Mouse (Mus musculus) MEL (cell line): ENCODE measurements around the gene Cdyl. TPM values are rescaled to one million over a fixed set of nuclear protein-coding genes. Genes with fewer than 3 reads are reported as not detected.
A peak's percentile ranks its signal among the peaks of the same experiment; 100 is the strongest.

Experiments used
- DNase-seq: peaks from one replicate; pipeline ENCODE4 v3.0.0; 2011; ENCODE audit warnings: low read depth, low spot score
- H3K27ac ChIP-seq: 2 replicates; pipeline ENCODE4 v1.5.1; 2012; ENCODE audit warnings: low read depth, mild to moderate bottlenecking, control low read depth, low read length, moderate library complexity; ENCODE audit not compliant: control insufficient read depth
- H3K27me3 ChIP-seq, 2 experiments: fragments of 150-350 bp in 1 of 2; sonication (generic) in 1 of 2; 2 replicates each; pipeline ENCODE4 v1.6.1; 2012; ENCODE audit warnings: low read length in 2 of 2, mild to moderate bottlenecking in 2 of 2, improper control_type of control experiment in 1 of 2, moderate library complexity in 1 of 2; ENCODE audit not compliant: insufficient read depth in 2 of 2, control insufficient read depth in 1 of 2
- H3K36me3 ChIP-seq, 2 experiments: 2 replicates each; pipeline ENCODE4 v1.6.1; 2012 to 2014; ENCODE audit warnings: low read length in 2 of 2, improper control_type of control experiment in 1 of 2, inconsistent platforms in 1 of 2, mild to moderate bottlenecking in 1 of 2; ENCODE audit not compliant: insufficient read depth in 2 of 2, control insufficient read depth in 1 of 2
- H3K4me1 ChIP-seq, 2 experiments: fragments of 150-350 bp in 1 of 2; sonication (generic) in 1 of 2; 2 replicates each; pipeline ENCODE4 v1.6.1; 2012; ENCODE audit warnings: low read length in 2 of 2, improper control_type of control experiment in 1 of 2, mild to moderate bottlenecking in 1 of 2; ENCODE audit not compliant: insufficient read depth in 2 of 2, control insufficient read depth in 1 of 2
- H3K4me3 ChIP-seq, 2 experiments: fragments of 150-350 bp in 1 of 2; sonication (generic) in 1 of 2; 2 replicates each; pipeline ENCODE4 v1.5.1; 2012; ENCODE audit warnings: low read depth in 2 of 2, low read length in 2 of 2, mild to moderate bottlenecking in 2 of 2, moderate library complexity in 2 of 2, control low read depth in 1 of 2, improper control_type of control experiment in 1 of 2; ENCODE audit not compliant: control insufficient read depth in 1 of 2, insufficient read depth in 1 of 2
- H3K79me2 ChIP-seq: 2 replicates; pipeline ENCODE4 v1.6.1; 2012; ENCODE audit warnings: mild to moderate bottlenecking, low read length, moderate library complexity; ENCODE audit not compliant: control insufficient read depth, poor library complexity, insufficient read depth
- H3K9ac ChIP-seq: 2 replicates; pipeline ENCODE4 v1.6.1; 2012; ENCODE audit warnings: low read depth, mild to moderate bottlenecking, control low read depth, low read length, moderate library complexity; ENCODE audit not compliant: control insufficient read depth, poor library complexity, severe bottlenecking
- H3K9me3 ChIP-seq: fragments of 150-350 bp; sonication (generic); replicated peaks from 2 replicates; pipeline ENCODE4 v1.6.1; 2012; ENCODE audit warnings: mild to moderate bottlenecking, low read length, improper control_type of control experiment, moderate library complexity; ENCODE audit not compliant: insufficient read depth
- CHD1 ChIP-seq: IDR thresholded peaks from 2 replicates; pipeline ENCODE4 v1.6.1; 2012; ENCODE audit warnings: low read depth, mild to moderate bottlenecking, inconsistent platforms, low read length, improper control_type of control experiment
- CHD2 ChIP-seq: IDR thresholded peaks from 2 replicates; pipeline ENCODE4 v1.6.1; 2011; ENCODE audit warnings: low read length, improper control_type of control experiment
- CTCF ChIP-seq, 3 experiments: IDR thresholded peaks in 2 of 3; conservative IDR thresholded peaks in 1 of 3; 2 replicates each; pipeline ENCODE4 v1.5.1; 2011 to 2012; ENCODE audit warnings: low read length in 3 of 3, low read depth in 2 of 3, mild to moderate bottlenecking in 2 of 3, improper control_type of control experiment in 1 of 3, inconsistent platforms in 1 of 3, mixed read lengths in 1 of 3, moderate library complexity in 1 of 3; ENCODE audit not compliant: control insufficient read depth in 1 of 3, insufficient read depth in 1 of 3, poor library complexity in 1 of 3, severe bottlenecking in 1 of 3
- E2F4 ChIP-seq: IDR thresholded peaks from 2 replicates; pipeline ENCODE4 v1.6.1; 2011; ENCODE audit warnings: low read depth, low read length, improper control_type of control experiment, borderline replicate concordance
- ELF1 ChIP-seq: IDR thresholded peaks from 2 replicates; pipeline ENCODE4 v1.6.1; 2014; ENCODE audit warnings: low read depth, mild to moderate bottlenecking, inconsistent platforms, low read length, improper control_type of control experiment, moderate library complexity
- KAT2A ChIP-seq: conservative IDR thresholded peaks from 2 replicates; pipeline ENCODE4 v1.6.1; 2012; ENCODE audit warnings: low read depth, low read length, improper control_type of control experiment, inconsistent platforms
- MAX ChIP-seq: IDR thresholded peaks from 2 replicates; pipeline ENCODE4 v1.6.1; 2011; ENCODE audit warnings: low read length, improper control_type of control experiment
- MAZ ChIP-seq: IDR thresholded peaks from 2 replicates; pipeline ENCODE4 v1.6.1; 2012; ENCODE audit warnings: low read depth, mild to moderate bottlenecking, inconsistent platforms, low read length, improper control_type of control experiment
- MEF2A ChIP-seq: IDR thresholded peaks from 2 replicates; pipeline ENCODE4 v1.6.1; 2014; ENCODE audit warnings: low read depth, mild to moderate bottlenecking, inconsistent platforms, low read length, improper control_type of control experiment; ENCODE audit not compliant: poor library complexity, insufficient replicate concordance, severe bottlenecking; ENCODE audit errors: extremely low read depth
- MXI1 ChIP-seq: IDR thresholded peaks from 2 replicates; pipeline ENCODE4 v1.6.1; 2011; ENCODE audit warnings: mild to moderate bottlenecking, low read depth, low read length, improper control_type of control experiment
- MYB ChIP-seq: IDR thresholded peaks from 2 replicates; pipeline ENCODE4 v1.6.1; 2011; ENCODE audit warnings: mild to moderate bottlenecking, low read depth, low read length, improper control_type of control experiment
- MYC ChIP-seq: IDR thresholded peaks from 2 replicates; pipeline ENCODE4 v1.6.1; 2011; ENCODE audit warnings: low read depth, mild to moderate bottlenecking, low read length, improper control_type of control experiment, moderate library complexity
- POLR2A ChIP-seq, 2 experiments: IDR thresholded peaks; 2 replicates each; pipeline ENCODE4 v1.6.1; 2011 to 2012; ENCODE audit warnings: low read length in 2 of 2, mild to moderate bottlenecking in 2 of 2, control low read depth in 1 of 2, improper control_type of control experiment in 1 of 2, low read depth in 1 of 2, moderate library complexity in 1 of 2; ENCODE audit not compliant: control insufficient read depth in 1 of 2, insufficient read depth in 1 of 2, poor library complexity in 1 of 2
- POLR2AphosphoS2 ChIP-seq: IDR thresholded peaks from 2 replicates; pipeline ENCODE4 v1.6.1; 2011; ENCODE audit warnings: low read length, improper control_type of control experiment
- POLR2AphosphoS5 ChIP-seq: IDR thresholded peaks from 2 replicates; pipeline ENCODE4 v1.6.1; 2012; ENCODE audit warnings: low read depth, borderline replicate concordance, mild to moderate bottlenecking, inconsistent platforms, low read length, moderate library complexity, mixed read lengths
- RAD21 ChIP-seq: IDR thresholded peaks from 2 replicates; pipeline ENCODE4 v1.6.1; 2011; ENCODE audit warnings: mild to moderate bottlenecking, low read depth, low read length, improper control_type of control experiment
- SIN3A ChIP-seq: IDR thresholded peaks from 2 replicates; pipeline ENCODE4 v1.6.1; 2012; ENCODE audit warnings: low read length, improper control_type of control experiment, inconsistent platforms
- SMC3 ChIP-seq: IDR thresholded peaks from 2 replicates; pipeline ENCODE4 v1.6.1; 2011; ENCODE audit warnings: low read depth, low read length, improper control_type of control experiment
- TAL1 ChIP-seq: IDR thresholded peaks from 2 replicates; pipeline ENCODE4 v1.6.1; 2012; ENCODE audit warnings: mild to moderate bottlenecking, inconsistent platforms, low read length, moderate library complexity, mixed read lengths
- TBP ChIP-seq: IDR thresholded peaks from 2 replicates; pipeline ENCODE4 v1.8.0; 2011; ENCODE audit warnings: low read depth, low read length, improper control_type of control experiment
- TCF12 ChIP-seq: IDR thresholded peaks from 2 replicates; pipeline ENCODE4 v1.6.1; 2014; ENCODE audit warnings: low read depth, mild to moderate bottlenecking, inconsistent platforms, low read length, improper control_type of control experiment, moderate library complexity
- USF1 ChIP-seq: IDR thresholded peaks from 2 replicates; pipeline ENCODE4 v1.6.1; 2014; ENCODE audit warnings: low read depth, mild to moderate bottlenecking, inconsistent platforms, low read length, improper control_type of control experiment, moderate library complexity
- USF2 ChIP-seq, 2 experiments: IDR thresholded peaks; 2 replicates each; pipeline ENCODE4 v1.6.1; 2011 to 2012; ENCODE audit warnings: improper control_type of control experiment in 2 of 2, low read length in 2 of 2, borderline replicate concordance in 1 of 2, inconsistent platforms in 1 of 2, low read depth in 1 of 2, mild to moderate bottlenecking in 1 of 2; ENCODE audit not compliant: insufficient read depth in 1 of 2
- ZC3H11A ChIP-seq: IDR thresholded peaks from 2 replicates; pipeline ENCODE4 v1.6.1; 2012; ENCODE audit warnings: low read depth, mild to moderate bottlenecking, inconsistent platforms, low read length, improper control_type of control experiment
- ZKSCAN1 ChIP-seq: IDR thresholded peaks from 2 replicates; pipeline ENCODE4 v1.6.1; 2012; ENCODE audit warnings: low read depth, mild to moderate bottlenecking, inconsistent platforms, low read length, improper control_type of control experiment, moderate library complexity
- polyA plus RNA-seq, 2 experiments: library from polyadenylated mRNA; stranded (reverse) in 1 of 2; unstranded in 1 of 2; fragments of >175 nt in 1 of 2; fragments of >200 nt in 1 of 2; gene quantifications; 2 replicates each; pipeline versions ENCODE4 v1.2.1 to v1.2.4; 2012; ENCODE audit warnings: low replicate concordance in 2 of 2, low read depth in 1 of 2; ENCODE audit not compliant: insufficient read length in 2 of 2, insufficient read depth in 1 of 2, missing spikeins in 1 of 2
- total RNA-seq: library from RNA; depleted of rRNA; stranded (reverse); fragments of 300-350 nt; gene quantifications from 2 replicates; pipeline ENCODE4 v1.2.3, GENCODE M21; 2012

The Cdyl gene
- total and polyA plus RNA-seq, 3 experiments = 8.9 to 32.2 TPM; not detected in 1

DNA sequence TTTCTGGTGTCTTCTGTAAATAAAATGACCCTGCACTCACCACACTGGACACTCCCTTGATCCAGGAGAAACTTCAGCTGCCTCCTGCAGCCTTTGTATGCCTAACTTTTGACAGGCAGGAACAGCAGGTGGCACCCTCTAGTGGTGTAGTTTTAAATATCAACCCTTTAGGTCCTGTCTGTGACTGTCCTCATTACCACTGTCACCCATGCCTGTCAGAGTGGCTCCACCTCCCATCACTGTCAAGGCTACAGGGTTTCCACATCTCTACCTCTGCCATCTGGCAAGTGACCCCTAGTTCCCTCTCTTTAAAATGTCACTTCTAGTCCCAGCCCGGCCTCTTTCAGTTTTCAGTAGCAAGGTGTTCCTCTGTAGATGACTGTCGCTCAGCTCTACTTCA is 123.3 kb downstream of the Cdyl start:
- Histone ChIP-seq H3K27me3 (no peaks in the 10 kb centered on the region), H3K79me2 (peaks cover 58% of the 10 kb centered on the region), H3K4me1 (peaks cover 0 to 13% of the 10 kb centered on the region in 2 experiments; a peak in 3 of 4 replicates), H3K9ac (no peak overlapping the region), H3K9me3 (no peaks in the 10 kb centered on the region), H3K27ac (no peak overlapping the region), H3K36me3 (peaks cover 0 to 9% of the 10 kb centered on the region in 2 experiments; a peak in 2 of 4 replicates), H3K4me3 (no peak overlapping the region)
- TF ChIP-seq USF1 (no peak), SIN3A (no peak), ZKSCAN1 (no peak), SMC3 (peak; percentile 77), KAT2A (no peak), ZC3H11A (peak; percentile 54), CHD1 (no peak), POLR2AphosphoS2 (no peak), E2F4 (no peak), TAL1 (no peak), TCF12 (no peak), POLR2A (IDR thresholded peaks at IDR 0.05; ENCODE audit: control insufficient read depth in 1 of 2, insufficient read depth in 1 of 2, low read depth in 1 of 2, low read length in 2 of 2, poor library complexity in 1 of 2) (no peak), ELF1 (no peak), CHD2 (no peak), USF2 (IDR thresholded peaks at IDR 0.05; ENCODE audit: borderline replicate concordance in 1 of 2, insufficient read depth in 1 of 2, low read depth in 1 of 2, low read length in 2 of 2) (no peak), POLR2AphosphoS5 (no peak), TBP (no peak), MYC (no peak), MAX (no peak), RAD21 (peak; percentile 65), MEF2A (no peak), MYB (no peak), MAZ (no peak), MXI1 (no peak), CTCF (IDR thresholded peaks at IDR 0.05 in 2 of 3, conservative IDR thresholded peaks at IDR 0.05 in 1 of 3; ENCODE audit: control insufficient read depth in 1 of 3, insufficient read depth in 1 of 3, low read depth in 2 of 3, low read length in 3 of 3, poor library complexity in 1 of 3, severe bottlenecking in 1 of 3) (peak; percentile 45 to 73 (median 72))
- DNase-seq = peak; percentile 71
